Mouse (Mus musculus): Measurements from ENCODE around the gene Timm50. TPM values are rescaled to one million over a fixed set of nuclear protein-coding genes. Genes with fewer than 3 reads are reported as not detected.

Gene Timm50
- polyA plus RNA-seq, 1 experiment from 2014 or later: 144 TPM

GRCm38 (mm10) chr7:28280630-28281029 is 31.2 kb downstream of the Timm50 start:
- ATAC-seq: no peak
- 82% methylated on average over 7 of the region's 7 CpGs for WGBS
- Histone ChIP-seq H3K27ac (ENCODE audit: low read length) (no peak overlapping the region), H3K4me2 (ENCODE audit: low read length) (no peak overlapping the region), H3K4me1 (replicated peaks; ENCODE audit: control insufficient read depth, insufficient read depth, low read length) (peaks cover 17% of the 10 kb centered on the region), H3K9me3 (ENCODE audit: control insufficient read depth, low read length) (no peaks in the 10 kb centered on the region), H3K36me3 (ENCODE audit: control insufficient read depth, insufficient read depth) (no peaks in the 10 kb centered on the region), H3K4me3 (replicated peaks; ENCODE audit: low read length) (no peak overlapping the region), H3K9ac (replicated peaks; ENCODE audit: low read depth, low read length) (no peak overlapping the region), H3K27me3 (replicated peaks; ENCODE audit: control insufficient read depth, insufficient read depth, low read length) (no peaks in the 10 kb centered on the region)

GRCm38 (mm10) chr7:28278279-28278652 is 33.6 kb downstream of the Timm50 start:
- no peak for ATAC-seq

GRCm38 (mm10) chr7:28277615-28278278 is 34.1 kb downstream of the Timm50 start, which contains the start of gene Eid2b:
Gene Eid2b (plus strand): TSS chr7:28277739.
- ATAC-seq: peak; percentile 73
- WGBS: 4% methylated on average over 68 of the region's 68 CpGs
- H3K4me3 ChIP-seq (replicated peaks; ENCODE audit: low read length): peak within 1 kb of the TSS; percentile 74

More at GRCm38 (mm10) chr7:28278279-28278652, 33.6 kb downstream of the Timm50 start:
- Histone ChIP-seq H3K4me1 (replicated peaks; ENCODE audit: control insufficient read depth, insufficient read depth, low read length) (peaks cover 17% of the 10 kb centered on the region), H3K27ac (ENCODE audit: low read length) (no peak overlapping the region), H3K4me3 (replicated peaks; ENCODE audit: low read length) (peak overlapping the region; percentile 74), H3K36me3 (ENCODE audit: control insufficient read depth, insufficient read depth) (no peaks in the 10 kb centered on the region), H3K9me3 (ENCODE audit: control insufficient read depth, low read length) (no peaks in the 10 kb centered on the region), H3K9ac (replicated peaks; ENCODE audit: low read depth, low read length) (peak overlapping the region; percentile 99), H3K4me2 (ENCODE audit: low read length) (peak overlapping the region; percentile 62), H3K27me3 (replicated peaks; ENCODE audit: control insufficient read depth, insufficient read depth, low read length) (no peaks in the 10 kb centered on the region)
- 86% methylated on average over 7 of the region's 7 CpGs for WGBS

GRCm38 (mm10) chr7:28277237-28277614 is 34.6 kb downstream of the Timm50 start:
- 56% methylated on average over 8 of the region's 8 CpGs for WGBS
- Histone ChIP-seq H3K4me3 (replicated peaks; ENCODE audit: low read length) (no peak overlapping the region; the same call in 1 of the 2 replicates), H3K27me3 (replicated peaks; ENCODE audit: control insufficient read depth, insufficient read depth, low read length) (no peaks in the 10 kb centered on the region), H3K4me2 (ENCODE audit: low read length) (no peak overlapping the region), H3K27ac (ENCODE audit: low read length) (no peak overlapping the region), H3K9ac (replicated peaks; ENCODE audit: low read depth, low read length) (no peak overlapping the region), H3K9me3 (ENCODE audit: control insufficient read depth, low read length) (no peaks in the 10 kb centered on the region), H3K36me3 (ENCODE audit: control insufficient read depth, insufficient read depth) (peaks cover 3% of the 10 kb centered on the region; the same call in 1 of the 2 replicates), H3K4me1 (replicated peaks; ENCODE audit: control insufficient read depth, insufficient read depth, low read length) (peaks cover 17% of the 10 kb centered on the region)
- ATAC-seq: no peak; the same call in 1 of the 2 replicates

More at GRCm38 (mm10) chr7:28277615-28278278, 34.1 kb downstream of the Timm50 start, which contains the start of gene Eid2b:
- Histone ChIP-seq H3K36me3 (ENCODE audit: control insufficient read depth, insufficient read depth) (no peaks in the 10 kb centered on the region), H3K4me2 (ENCODE audit: low read length) (peak within 1 kb of the TSS; percentile 62), H3K27me3 (replicated peaks; ENCODE audit: control insufficient read depth, insufficient read depth, low read length) (no peaks in the 10 kb centered on the region), H3K4me1 (replicated peaks; ENCODE audit: control insufficient read depth, insufficient read depth, low read length) (peaks cover 17% of the 10 kb centered on the region), H3K27ac (ENCODE audit: low read length) (peak within 1 kb of the TSS; percentile 78), H3K9me3 (ENCODE audit: control insufficient read depth, low read length) (no peaks in the 10 kb centered on the region), H3K9ac (replicated peaks; ENCODE audit: low read depth, low read length) (peak within 1 kb of the TSS; percentile 99)

- H3K4me2 ChIP-seq (ENCODE audit: low read length): no peak overlapping the region
- no peak overlapping the region for H3K9ac ChIP-seq (replicated peaks; ENCODE audit: low read depth, low read length)
- peaks cover 11% of the 10 kb centered on the region for H3K4me1 ChIP-seq (replicated peaks; ENCODE audit: control insufficient read depth, insufficient read depth, low read length)
- H3K4me3 ChIP-seq (replicated peaks; ENCODE audit: low read length): no peak overlapping the region
- H3K9me3 ChIP-seq (ENCODE audit: control insufficient read depth, low read length): no peaks in the 10 kb centered on the region; the same call in 1 of the 2 replicates
- WGBS: 75% methylated on average over 3 of the region's 3 CpGs
- no peaks in the 10 kb centered on the region for H3K27me3 ChIP-seq (replicated peaks; ENCODE audit: control insufficient read depth, insufficient read depth, low read length)
- no peak for ATAC-seq
- no peak overlapping the region for H3K27ac ChIP-seq (ENCODE audit: low read length)
- peaks cover 9% of the 10 kb centered on the region; the same call in 1 of the 2 replicates for H3K36me3 ChIP-seq (ENCODE audit: control insufficient read depth, insufficient read depth)
These were observed 40.1 kb downstream of the Timm50 start for GRCm38 (mm10) chr7:28271761-28272160.

- 95% methylated on average over 12 of the region's 12 CpGs for WGBS
These were observed 42.5 kb downstream of the Timm50 start for GRCm38 (mm10) chr7:28269355-28269754.

GRCm38 (mm10) chr7:28268576-28268975 is 43.3 kb downstream of the Timm50 start:
- H3K4me2 ChIP-seq (ENCODE audit: low read length): peak overlapping the region; percentile 66
- peak overlapping the region; percentile 83 for H3K27ac ChIP-seq (ENCODE audit: low read length)
- WGBS: 32% methylated on average over 16 of the region's 16 CpGs
- H3K36me3 ChIP-seq (ENCODE audit: control insufficient read depth, insufficient read depth): peaks cover 9% of the 10 kb centered on the region; the same call in 1 of the 2 replicates
- no peaks in the 10 kb centered on the region; the same call in 1 of the 2 replicates for H3K9me3 ChIP-seq (ENCODE audit: control insufficient read depth, low read length)
- no peaks in the 10 kb centered on the region for H3K27me3 ChIP-seq (replicated peaks; ENCODE audit: control insufficient read depth, insufficient read depth, low read length)
- H3K4me3 ChIP-seq (replicated peaks; ENCODE audit: low read length): peak overlapping the region; percentile 86
- peak overlapping the region; percentile 97 for H3K9ac ChIP-seq (replicated peaks; ENCODE audit: low read depth, low read length)
- no peak for ATAC-seq
- H3K4me1 ChIP-seq (replicated peaks; ENCODE audit: control insufficient read depth, insufficient read depth, low read length): peaks cover 11% of the 10 kb centered on the region

More at GRCm38 (mm10) chr7:28269355-28269754, 42.5 kb downstream of the Timm50 start:
- peaks cover 11% of the 10 kb centered on the region for H3K4me1 ChIP-seq (replicated peaks; ENCODE audit: control insufficient read depth, insufficient read depth, low read length)
- no peak overlapping the region for H3K27ac ChIP-seq (ENCODE audit: low read length)
- no peak for ATAC-seq
- H3K4me2 ChIP-seq (ENCODE audit: low read length): peak overlapping the region; percentile 19; the same call in 1 of the 2 replicates
- H3K27me3 ChIP-seq (replicated peaks; ENCODE audit: control insufficient read depth, insufficient read depth, low read length): no peaks in the 10 kb centered on the region
- H3K9me3 ChIP-seq (ENCODE audit: control insufficient read depth, low read length): no peaks in the 10 kb centered on the region; the same call in 1 of the 2 replicates
- H3K4me3 ChIP-seq (replicated peaks; ENCODE audit: low read length): no peak overlapping the region
- H3K9ac ChIP-seq (replicated peaks; ENCODE audit: low read depth, low read length): no peak overlapping the region
- H3K36me3 ChIP-seq (ENCODE audit: control insufficient read depth, insufficient read depth): peaks cover 9% of the 10 kb centered on the region; the same call in 1 of the 2 replicates

- under 1% methylated on average over 57 of the region's 62 CpGs for WGBS
- Histone ChIP-seq H3K9me3 (ENCODE audit: control insufficient read depth, low read length) (no peaks in the 10 kb centered on the region; the same call in 1 of the 2 replicates), H3K36me3 (ENCODE audit: control insufficient read depth, insufficient read depth) (peaks cover 9% of the 10 kb centered on the region; the same call in 1 of the 2 replicates), H3K27ac (ENCODE audit: low read length) (peak overlapping the region; percentile 83), H3K27me3 (replicated peaks; ENCODE audit: control insufficient read depth, insufficient read depth, low read length) (no peaks in the 10 kb centered on the region), H3K4me2 (ENCODE audit: low read length) (peak overlapping the region; percentile 66), H3K4me3 (replicated peaks; ENCODE audit: low read length) (peak overlapping the region; percentile 86), H3K9ac (replicated peaks; ENCODE audit: low read depth, low read length) (peak overlapping the region; percentile 97), H3K4me1 (replicated peaks; ENCODE audit: control insufficient read depth, insufficient read depth, low read length) (peaks cover 11% of the 10 kb centered on the region)
- ATAC-seq: peak; percentile 81
These were observed 43.8 kb downstream of the Timm50 start for GRCm38 (mm10) chr7:28268042-28268531.
